Mouse (Mus musculus) gastrocnemius, adult 2 months (tissue): ENCODE measurements around the gene Adcy2. TPM values are rescaled to one million over a fixed set of nuclear protein-coding genes. Genes with fewer than 3 reads are reported as not detected.

ENCODE experiments used
- DNase-seq: peaks from one replicate; pipeline ENCODE4 v3.0.0; 2022
- H3K27ac ChIP-seq: fragments of 200-600 bp; 2 replicates; pipeline ENCODE4 v1.8.1; 2022; ENCODE audit warnings: mild to moderate bottlenecking
- H3K4me3 ChIP-seq: fragments of 200-600 bp; 2 replicates; pipeline ENCODE4 v1.8.1; 2022; ENCODE audit warnings: mild to moderate bottlenecking, moderate library complexity
- CTCF ChIP-seq: fragments of 200-600 bp; IDR thresholded peaks from 2 replicates; pipeline ENCODE4 v1.8.1; 2022; ENCODE audit warnings: antibody characterized with exemption, mild to moderate bottlenecking, moderate library complexity
- intact Hi-C: fragments of 180-260 bp; cut with DNase I; formaldehyde crosslinking; loops from one replicate; pipeline ENCODE4 v1.15.1; 2025
- total RNA-seq, 2 experiments: library from RNA; stranded (reverse); gene quantifications; 2 replicates each; pipeline ENCODE4 v1.2.3; 2021

Adcy2 gene
- total RNA-seq, 2 experiments from 2014 or later = 37.7 to 44.8 TPM

GRCm38 (mm10) chr13:68585441-68585840 is 413.9 kb downstream of the Adcy2 start:
- no peak for TF ChIP-seq CTCF
- no peak overlapping the region for H3K4me3 ChIP-seq
- no peak for DNase-seq
- intact Hi-C loops = loop anchor here (10.0 kb wide), 1 partner anchor 419 kb away; no protein-coding TSS in a partner anchor
- H3K27ac ChIP-seq = no peak overlapping the region

DNA sequence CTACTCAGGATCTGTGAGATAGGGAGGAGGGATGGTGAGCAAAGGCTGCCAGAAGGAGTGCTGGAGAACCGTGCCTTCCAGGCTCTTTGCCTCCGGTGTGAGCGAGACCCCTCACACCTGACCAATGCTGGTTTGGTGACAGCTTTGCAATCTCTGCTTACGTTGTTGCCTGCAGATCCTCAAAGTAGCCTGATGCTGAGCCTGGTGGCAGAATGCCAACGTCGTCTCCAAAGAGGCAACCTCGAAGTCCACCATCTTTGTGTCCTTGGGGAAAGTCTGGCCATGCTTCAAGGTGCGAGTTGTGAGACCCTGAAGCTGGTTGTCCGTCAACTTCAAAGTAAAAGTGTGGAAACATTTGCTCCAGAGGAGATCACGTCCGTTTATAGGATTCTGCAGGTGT is 415.4 kb downstream of the Adcy2 start:
- no peak overlapping the region for H3K4me3 ChIP-seq
- intact Hi-C loops = loop anchor here (5.0 to 10.0 kb wide), 2 partner anchors 421 to 1028 kb away; partner anchors contain the start of gene Srd5a1
- no peak for DNase-seq
- H3K27ac ChIP-seq = no peak overlapping the region
- TF ChIP-seq CTCF = no peak

- Histone ChIP-seq H3K4me3 (peak overlapping the region; percentile 95), H3K27ac (peak overlapping the region; percentile 93)
- intact Hi-C loops = loop anchor here (5.0 to 10.0 kb wide), 2 partner anchors 422 to 1030 kb away; partner anchors contain the start of gene Srd5a1
- no peak for TF ChIP-seq CTCF
- DNase-seq = no peak
Observed at GRCm38 (mm10) chr13:68582517-68582780, 416.9 kb downstream of the Adcy2 start.

- no peak for TF ChIP-seq CTCF
- peak within 1 kb of the TSS; percentile 95 for H3K4me3 ChIP-seq
- peak; percentile 99 for DNase-seq
- peak within 1 kb of the TSS; percentile 93 for H3K27ac ChIP-seq
- intact Hi-C loops = loop anchor here (5.0 to 10.0 kb wide), 2 partner anchors 423 to 1030 kb away; partner anchors contain the start of gene Srd5a1
Observed at GRCm38 (mm10) chr13:68581747-68582516, 417.4 kb downstream of the Adcy2 start, which contains the start of the genes Mtrr and Fastkd3. Mtrr (minus strand) TSS chr13:68582149. Fastkd3 (plus strand) TSS chr13:68582234.

GRCm38 (mm10) chr13:68581086-68581740 is 418.1 kb downstream of the Adcy2 start:
- Histone ChIP-seq H3K4me3 (peak overlapping the region; percentile 95), H3K27ac (peak overlapping the region; percentile 93)
- TF ChIP-seq CTCF = no peak; the same call in 1 of the 2 replicates
- DNase-seq = no peak
- intact Hi-C loops = loop anchor here (5.0 to 10.0 kb wide), 2 partner anchors 424 to 1031 kb away; partner anchors contain the start of gene Srd5a1

DNA sequence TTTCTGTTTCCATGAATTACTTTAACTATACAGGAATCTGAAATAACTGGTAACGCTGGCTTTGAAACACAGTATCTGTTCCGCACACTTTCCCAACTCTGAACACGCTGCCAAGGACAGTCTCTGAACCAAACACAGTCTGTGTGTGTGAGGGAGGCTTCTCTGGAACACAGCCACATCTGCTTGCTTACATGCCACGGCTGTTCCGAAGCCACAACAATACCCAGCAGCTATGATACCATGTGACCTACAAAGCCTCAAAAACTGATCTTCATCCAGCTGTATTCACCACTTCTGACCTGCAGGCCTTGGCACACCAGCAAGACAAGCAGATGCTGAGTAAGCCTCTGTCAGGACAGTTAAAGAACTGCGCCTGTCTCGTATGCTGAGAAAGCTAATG is 421.4 kb downstream of the Adcy2 start:
- intact Hi-C loops = no loop called here
- TF ChIP-seq CTCF = no peak
- H3K4me3 ChIP-seq = no peak overlapping the region
- H3K27ac ChIP-seq = no peak overlapping the region
- no peak for DNase-seq

DNA sequence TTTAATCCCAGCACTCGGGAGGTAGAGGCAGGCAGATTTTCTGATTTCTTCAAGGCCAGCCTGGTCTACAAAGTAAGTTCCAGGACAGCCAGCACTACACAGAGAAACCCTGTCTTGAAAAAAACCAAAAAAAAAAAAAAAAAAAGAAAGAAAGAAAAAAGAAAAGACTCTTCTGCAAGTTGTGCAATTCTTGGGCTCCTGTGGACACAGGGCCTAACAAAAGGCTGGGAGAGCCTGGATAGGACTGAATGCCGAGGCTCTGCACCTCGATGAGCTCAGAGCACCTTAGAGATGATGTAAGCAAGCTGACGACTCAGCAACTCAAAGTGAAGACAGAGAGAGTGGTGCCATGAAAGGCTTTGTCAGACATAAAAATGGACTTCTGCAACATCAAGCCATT is 424.9 kb downstream of the Adcy2 start:
- TF ChIP-seq CTCF = no peak
- Histone ChIP-seq H3K27ac (no peak overlapping the region), H3K4me3 (no peak overlapping the region)
- no peak for DNase-seq
- intact Hi-C loops = no loop called here

- H3K4me3 ChIP-seq = no peak overlapping the region
- H3K27ac ChIP-seq = peak overlapping the region; percentile 41; the same call in 1 of the 2 replicates
- intact Hi-C loops = no loop called here
- DNase-seq = no peak
- TF ChIP-seq CTCF = no peak
Observed at GRCm38 (mm10) chr13:68572966-68573913, 426.1 kb downstream of the Adcy2 start.

- intact Hi-C loops = no loop called here
- Histone ChIP-seq H3K27ac (peak overlapping the region; percentile 41; the same call in 1 of the 2 replicates), H3K4me3 (no peak overlapping the region)
- DNase-seq = no peak
- TF ChIP-seq CTCF = no peak
Observed at GRCm38 (mm10) chr13:68572247-68572646, 427.1 kb downstream of the Adcy2 start.
